8 mouse cellular contexts compared by ENCODE assay signal in the genomic region with DNA sequence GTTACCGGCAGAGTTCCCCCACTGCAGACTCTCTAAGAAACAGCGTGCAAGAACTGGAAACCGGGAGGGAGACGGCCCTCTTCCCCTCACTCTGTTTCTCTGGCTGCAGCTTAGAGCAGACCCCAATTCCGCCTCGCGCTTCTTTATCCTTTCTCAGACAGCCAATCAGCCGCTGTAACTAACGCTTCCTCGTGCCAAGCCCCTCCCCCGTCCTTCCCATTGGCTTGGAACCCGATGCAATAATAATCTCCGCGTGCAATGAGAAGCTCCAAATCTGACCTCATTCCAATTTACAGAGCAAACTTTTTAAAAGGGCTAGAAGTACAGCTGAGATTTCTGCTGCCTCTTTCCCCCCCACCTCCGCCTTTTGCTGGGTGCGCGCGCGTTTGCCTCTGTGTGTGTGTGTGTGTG. TPM values are rescaled to one million over a fixed set of nuclear protein-coding genes. Genes with fewer than 3 reads are reported as not detected.
A peak's percentile ranks its signal among the peaks of the same experiment; 100 is the strongest.
DNase-seq lines count a peak whose midpoint lies in the region; ATAC-seq lines count a peak whose summit lies in the region.

A gene (minus strand): TSS at position 133 of the 411 bp plus-strand sequence.

- WGBS in intestine, embryonic 15.5 days: under 1% methylated on average over 19 of the region's 19 CpGs

- no peaks in the 10 kb centered on the region for H3K9me3 ChIP-seq in intestine, embryonic 15.5 days

- ATAC-seq in intestine, embryonic 15.5 days: peak; percentile 87
- peak; percentile 75 for ATAC-seq in megakaryocyte-erythroid progenitor cell, adult 5-6 weeks (replicated peaks; ENCODE audit: low FRiP score, low TSS enrichment, poor library complexity, severe bottlenecking)

- peak within 1 kb of the TSS; percentile 93 for H3K4me3 ChIP-seq in intestine, embryonic 15.5 days (replicated peaks)

- peak within 1 kb of the TSS; percentile 100 for H3K27ac ChIP-seq in intestine, embryonic 15.5 days

- peak within 1 kb of the TSS; percentile 98 for H3K9ac ChIP-seq in intestine, embryonic 15.5 days

- intact Hi-C loops in left cerebral cortex, postnatal 14 days (cut with DNase I): loop anchor here (5.0 to 10.0 kb wide), 2 partner anchors 236 to 811 kb away; no protein-coding TSS in a partner anchor

- H3K4me2 ChIP-seq in intestine, embryonic 15.5 days (replicated peaks): peak within 1 kb of the TSS; percentile 65

- no peaks in the 10 kb centered on the region for H3K36me3 ChIP-seq in intestine, embryonic 15.5 days

- no peaks in the 10 kb centered on the region for H3K27me3 ChIP-seq in intestine, embryonic 15.5 days (replicated peaks)

- DNase-seq in adrenal gland, adult 2 months: peak; percentile 98
- DNase-seq in embryo, embryonic 11 days: peak; percentile 98
- DNase-seq in gastrocnemius, postnatal 4 days (ENCODE audit: low spot score in 2 of 2): peak; percentile 88 to 97
- peak; percentile 96 to 99 for DNase-seq in left cerebral cortex, postnatal 14 days (ENCODE audit: low spot score in 2 of 2)
- peak; percentile 91 to 92 for DNase-seq in right cerebral cortex, postnatal 36 days (ENCODE audit: low spot score in 2 of 2)
- peak; percentile 96 to 97 for DNase-seq in urinary bladder, postnatal 4 days (ENCODE audit: low spot score in 2 of 2)

- peaks cover 2% of the 10 kb centered on the region; the same call in 1 of the 2 replicates for H3K4me1 ChIP-seq in intestine, embryonic 15.5 days (replicated peaks)

RNA-seq across cellular contexts. Expression of the gene that starts here (rescaled TPM):
- 10 to 100 TPM; 14.3 to 27.9 TPM for total RNA-seq in adrenal gland, adult 2 months (2021)
- polyA plus RNA-seq in adrenal gland, adult 2 months (2012; rRNA removed): 39.9 and 45.9 TPM in 2 replicates
- 10 to 100 TPM; 51.8 to 52.8 TPM for total RNA-seq in gastrocnemius, postnatal 4 days (2021)
- polyA plus RNA-seq in intestine, embryonic 15.5 days (2015; fragmentation: Nextera tagmentation; extraction: Ambion mirVana): 32.2 and 38.7 TPM in 2 replicates
- 10 to 100 TPM; 33.1 to 43.8 TPM for total RNA-seq in left cerebral cortex, postnatal 14 days (2021)
- total RNA-seq in megakaryocyte-erythroid progenitor cell, adult 5-6 weeks (2014; fragmentation: Nextera tagmentation): 15.1 and 20.3 TPM in 2 replicates
- total RNA-seq in megakaryocyte-erythroid progenitor cell, adult 5-6 weeks (2017): 22.7 and 49.7 TPM in 2 replicates

Comparison
In these comparisons a context has a peak if more than half of its experiments do, and no peak if none do; other contexts are left out.
1. Peak in every context shown above with its lines: DNase-seq, ATAC-seq, H3K4me3 ChIP-seq and H3K27ac ChIP-seq.